Mouse (Mus musculus) liver, embryonic 14.5 days (tissue): ENCODE results near the gene Rabgap1l. TPM values are rescaled to one million over a fixed set of nuclear protein-coding genes. Genes with fewer than 3 reads are reported as not detected.

Experiments used
- ATAC-seq: fragments of 200-750 bp; cut with Nextera tagmentation; 2 replicates; pipeline ENCODE4 v1.8.0; 2017; ENCODE audit warnings: moderate number of reproducible peaks, mild to moderate bottlenecking, moderate library complexity; ENCODE audit not compliant: insufficient read depth
- DNase-seq, 3 experiments: peaks; one replicate each; pipeline ENCODE4 v3.0.0-alpha.2; 2012 to 2013; ENCODE audit warnings: low read depth in 3 of 3, low spot score in 3 of 3
- H3K27ac ChIP-seq: fragments of 300-500 bp; sonication (generic); 2 replicates; pipeline ENCODE4 v1.5.1; 2014; ENCODE audit warnings: moderate library complexity, mild to moderate bottlenecking, control low read depth, inconsistent platforms
- H3K27me3 ChIP-seq: fragments of 300-500 bp; sonication (generic); 2 replicates; pipeline ENCODE4 v1.6.1; 2014; ENCODE audit warnings: mild to moderate bottlenecking, low read length, moderate library complexity; ENCODE audit not compliant: control insufficient read depth, insufficient read depth
- H3K36me3 ChIP-seq: fragments of 300-500 bp; sonication (generic); replicated peaks from 2 replicates; pipeline ENCODE4 v1.6.1; 2014; ENCODE audit warnings: low read depth; ENCODE audit not compliant: control insufficient read depth, insufficient read depth
- H3K4me1 ChIP-seq, 2 experiments: fragments of 200-500 bp in 1 of 2; fragments of 300-500 bp in 1 of 2; sonication (generic) in 1 of 2; replicated peaks; 2 replicates each; pipeline ENCODE4 v1.6.1; 2012 to 2014; ENCODE audit warnings: antibody characterized with exemption in 1 of 2, inconsistent platforms in 1 of 2, low read length in 1 of 2; ENCODE audit not compliant: control insufficient read depth in 2 of 2, insufficient read depth in 2 of 2
- H3K4me2 ChIP-seq: fragments of 300-500 bp; sonication (generic); 2 replicates; pipeline ENCODE4 v1.6.1; 2014; ENCODE audit warnings: low read depth, mild to moderate bottlenecking, control low read depth, moderate library complexity
- H3K4me3 ChIP-seq, 2 experiments: fragments of 200-500 bp in 1 of 2; fragments of 300-500 bp in 1 of 2; sonication (generic) in 1 of 2; 2 replicates each; pipeline ENCODE4 v1.5.1; 2012 to 2014; ENCODE audit warnings: low read depth in 2 of 2, low read length in 2 of 2, mild to moderate bottlenecking in 2 of 2, control low read depth in 1 of 2, inconsistent platforms in 1 of 2, moderate library complexity in 1 of 2; ENCODE audit not compliant: insufficient read depth in 1 of 2
- H3K9ac ChIP-seq: fragments of 300-500 bp; sonication (generic); replicated peaks from 2 replicates; pipeline ENCODE4 v1.6.1; 2014; ENCODE audit warnings: mild to moderate bottlenecking, control low read depth, moderate library complexity
- H3K9me3 ChIP-seq: fragments of 300-500 bp; sonication (generic); 2 replicates; pipeline ENCODE4 v1.6.1; 2016; ENCODE audit warnings: low read length, mixed read lengths; ENCODE audit not compliant: control insufficient read depth
- CTCF ChIP-seq: IDR thresholded peaks from 2 replicates; pipeline ENCODE4 v1.5.1; 2016; ENCODE audit warnings: antibody characterized with exemption, low read depth, control low read depth
- EP300 ChIP-seq: IDR thresholded peaks from 2 replicates; pipeline ENCODE4 v1.6.1; 2016; ENCODE audit warnings: antibody characterized with exemption, low read depth
- WGBS: fragments of 180-500 bp; shearing (Covaris S2); extraction: QIAGEN DNeasy Blood & Tissue Kit; methylation state at CpG from one replicate; pipeline ENCODE4 v1.1.7; 2014; ENCODE audit not compliant: insufficient replicate concordance; 5-methylcytosine and 5-hydroxymethylcytosine counted together
- polyA plus RNA-seq, 2 experiments: library from polyadenylated mRNA; depleted of rRNA in 1 of 2; stranded (reverse) in 1 of 2; unstranded in 1 of 2; fragments of >200 nt; fragmentation: Nextera tagmentation in 1 of 2; extraction: Ambion mirVana in 1 of 2; gene quantifications; 2 replicates each; pipeline versions ENCODE4 v1.2.1 to v1.2.3; 2012 to 2014

The Rabgap1l gene
- polyA plus RNA-seq, 2 experiments = 18.7 to 27.5 TPM

GRCm38 (mm10) chr1:160281337-160282084 is 511.5 kb downstream of the Rabgap1l start:
- DNase-seq = no peak
- H3K9ac ChIP-seq = no peak overlapping the region
- H3K4me1 ChIP-seq = peaks cover 12 to 27% of the 10 kb centered on the region in 2 experiments
- WGBS = 50% methylated on average over 3 of the region's 3 CpGs
- no peak for TF ChIP-seq CTCF
- no peak for TF ChIP-seq EP300
- no peak for ATAC-seq
- H3K4me2 ChIP-seq = peak overlapping the region; percentile 15
- H3K27me3 ChIP-seq = no peaks in the 10 kb centered on the region
- H3K27ac ChIP-seq = peak overlapping the region; percentile 1
- no peak overlapping the region for H3K4me3 ChIP-seq
- H3K9me3 ChIP-seq = no peaks in the 10 kb centered on the region
- H3K36me3 ChIP-seq = no peaks in the 10 kb centered on the region

GRCm38 (mm10) chr1:160280603-160281002 is 512.4 kb downstream of the Rabgap1l start:
- H3K27ac ChIP-seq = no peak overlapping the region
- DNase-seq (peak in 2 of 3 experiments; percentile 33 to 44), ATAC-seq (peak; percentile 40; the same call in 1 of the 2 replicates)
- H3K9ac ChIP-seq = no peak overlapping the region
- no peaks in the 10 kb centered on the region for H3K27me3 ChIP-seq
- H3K4me1 ChIP-seq = peaks cover 12 to 27% of the 10 kb centered on the region in 2 experiments
- no peaks in the 10 kb centered on the region for H3K36me3 ChIP-seq
- H3K4me2 ChIP-seq = no peak overlapping the region
- H3K4me3 ChIP-seq = no peak overlapping the region
- no peaks in the 10 kb centered on the region for H3K9me3 ChIP-seq
- 15% methylated on average over 4 of the region's 4 CpGs for WGBS
- TF ChIP-seq EP300 (no peak), CTCF (no peak)

- no peaks in the 10 kb centered on the region for H3K36me3 ChIP-seq
- no peak overlapping the region for H3K9ac ChIP-seq
- no peaks in the 10 kb centered on the region for H3K9me3 ChIP-seq
- ATAC-seq (no peak), DNase-seq (no peak)
- H3K4me1 ChIP-seq = peaks cover 12 to 25% of the 10 kb centered on the region in 2 experiments
- no peak overlapping the region for H3K4me2 ChIP-seq
- H3K27me3 ChIP-seq = no peaks in the 10 kb centered on the region
- WGBS = 84% methylated on average over 3 of the region's 3 CpGs
- H3K27ac ChIP-seq = no peak overlapping the region
- no peak overlapping the region for H3K4me3 ChIP-seq
- TF ChIP-seq EP300 (no peak), CTCF (no peak)
These were observed 514.9 kb downstream of the Rabgap1l start for GRCm38 (mm10) chr1:160277940-160278682.

GRCm38 (mm10) chr1:160275248-160275647 is 517.8 kb downstream of the Rabgap1l start:
- H3K4me2 ChIP-seq = no peak overlapping the region
- H3K4me3 ChIP-seq = no peak overlapping the region
- no peaks in the 10 kb centered on the region for H3K27me3 ChIP-seq
- ATAC-seq (no peak), DNase-seq (no peak)
- no peaks in the 10 kb centered on the region for H3K36me3 ChIP-seq
- H3K27ac ChIP-seq = no peak overlapping the region
- 52% methylated on average over 2 of the region's 2 CpGs for WGBS
- peaks cover 0 to 5% of the 10 kb centered on the region in 2 experiments; a peak in 2 of 4 replicates for H3K4me1 ChIP-seq
- no peaks in the 10 kb centered on the region for H3K9me3 ChIP-seq
- H3K9ac ChIP-seq = no peak overlapping the region
- TF ChIP-seq EP300 = no peak
- no peak for TF ChIP-seq CTCF

DNA sequence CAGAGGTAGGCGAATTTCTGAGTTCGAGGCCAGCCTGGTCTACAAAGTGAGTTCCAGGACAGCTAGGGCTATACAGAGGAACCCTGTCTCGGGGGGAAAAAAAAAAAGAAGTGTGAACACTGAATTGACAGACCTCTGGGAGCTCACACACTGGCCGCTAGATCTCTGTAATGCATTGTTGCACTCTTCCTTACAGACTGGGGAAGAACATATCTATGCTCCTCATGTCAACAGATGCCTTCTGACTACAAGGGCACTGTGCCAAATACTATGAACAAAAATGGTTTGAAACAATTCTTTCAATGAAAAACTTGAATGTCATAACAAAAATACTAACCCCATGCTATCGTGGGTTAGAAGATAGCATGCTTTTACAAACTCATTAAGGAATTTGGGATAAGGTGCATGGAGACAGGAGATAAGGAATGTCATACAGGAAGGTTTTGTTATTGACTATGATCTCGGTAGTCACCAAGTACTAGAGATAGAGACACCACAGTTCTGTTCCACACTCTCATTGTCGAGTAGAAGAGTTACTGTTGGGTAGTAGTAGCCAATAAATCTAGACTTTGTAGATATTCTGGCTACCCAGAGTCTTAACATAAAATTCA is 519.8 kb downstream of the Rabgap1l start:
- Histone ChIP-seq H3K4me1 (peaks cover 0 to 1% of the 10 kb centered on the region in 2 experiments; a peak in 2 of 4 replicates), H3K4me3 (no peak overlapping the region), H3K9me3 (no peaks in the 10 kb centered on the region), H3K27me3 (no peaks in the 10 kb centered on the region), H3K27ac (no peak overlapping the region), H3K36me3 (no peaks in the 10 kb centered on the region), H3K9ac (no peak overlapping the region), H3K4me2 (no peak overlapping the region)
- 43% methylated on average over 7 of the region's 7 CpGs for whole genome bisulfite sequencing
- TF ChIP-seq CTCF (no peak), EP300 (no peak)
- DNase-seq = no peak
- no peak for ATAC-seq
